Mouse (Mus musculus) lung, adult 18-20 months (tissue): ENCODE measurements around the gene Etv1.

Experiments
- DNase-seq, 2 experiments: peaks; one replicate each; pipeline ENCODE4 v3.0.0; 2022; ENCODE audit warnings: mixed read lengths in 2 of 2

Gene Etv1

DNA sequence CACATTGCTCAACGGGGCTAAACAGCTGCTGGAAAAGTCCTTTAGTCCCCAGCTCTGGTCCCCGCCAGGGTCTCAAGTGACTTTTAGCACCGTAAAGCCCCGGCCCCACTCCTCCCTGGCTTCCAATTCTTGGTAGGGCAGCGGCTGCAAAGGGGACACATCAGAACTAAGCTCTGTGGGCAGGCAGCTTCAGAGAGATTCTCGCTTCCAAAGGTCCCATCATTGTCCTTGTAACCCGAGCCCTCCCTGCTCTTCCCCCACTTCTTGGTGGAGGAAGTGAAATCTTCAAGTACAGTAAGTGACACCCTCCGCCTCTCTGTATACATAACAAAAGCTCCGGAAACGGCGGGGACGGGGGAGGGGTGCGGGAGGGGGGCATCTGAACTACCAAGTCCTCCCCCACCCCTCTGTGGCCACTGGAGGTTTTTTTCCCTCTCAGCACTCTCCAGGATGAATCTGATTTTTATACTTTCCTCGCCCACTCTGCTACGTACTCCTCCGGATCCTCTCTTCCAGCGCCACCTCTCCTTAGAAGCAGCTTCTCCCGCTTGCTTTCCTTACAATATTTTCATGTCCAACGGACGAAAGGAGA, at the start of gene Etv1:
Gene Etv1, plus strand, starts transcription at position 195 of the 592 bp plus-strand sequence.
- peak; percentile 26 to 61 for DNase-seq

DNA sequence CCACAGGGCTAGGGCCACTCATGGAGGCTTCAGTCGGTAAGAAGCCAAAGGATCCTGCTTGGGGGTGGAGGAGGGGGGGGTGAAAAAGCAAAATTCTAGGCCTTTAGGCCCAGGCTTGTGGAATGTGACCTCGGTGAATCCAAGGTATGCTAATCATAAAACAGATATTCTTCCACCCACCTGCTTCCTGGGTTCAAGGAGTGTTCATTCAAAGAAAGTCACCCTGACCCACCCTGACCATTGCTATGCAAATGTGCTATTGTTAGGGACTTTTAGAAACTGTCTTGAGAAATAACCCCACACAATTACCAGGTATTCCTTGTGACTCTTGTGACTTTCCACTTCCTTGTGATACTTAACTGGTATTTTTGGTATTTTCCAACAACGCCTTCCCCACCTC, 49.5 kb upstream of the Etv1 start:
- no peak for DNase-seq

DNA sequence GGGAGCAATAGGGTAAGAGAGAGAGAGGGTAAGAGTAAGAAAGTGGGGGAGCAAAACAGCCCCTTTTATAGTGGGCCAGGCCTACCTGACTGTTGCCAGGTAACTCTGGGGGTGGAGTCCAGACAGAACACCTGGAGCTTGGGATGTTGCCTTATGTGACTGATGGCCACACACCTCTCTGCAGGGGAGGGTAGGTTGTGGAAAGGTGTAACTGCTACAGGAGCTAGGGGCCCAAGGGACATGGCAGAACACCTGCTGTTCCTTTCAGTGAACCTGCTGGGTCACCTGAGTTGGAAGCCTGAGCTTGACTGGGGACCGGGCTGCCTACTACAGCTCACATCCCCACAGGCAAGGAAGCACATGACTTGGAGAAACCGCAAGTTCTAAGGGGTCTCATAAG, 48.4 kb upstream of the Etv1 start:
- DNase-seq = no peak

DNA sequence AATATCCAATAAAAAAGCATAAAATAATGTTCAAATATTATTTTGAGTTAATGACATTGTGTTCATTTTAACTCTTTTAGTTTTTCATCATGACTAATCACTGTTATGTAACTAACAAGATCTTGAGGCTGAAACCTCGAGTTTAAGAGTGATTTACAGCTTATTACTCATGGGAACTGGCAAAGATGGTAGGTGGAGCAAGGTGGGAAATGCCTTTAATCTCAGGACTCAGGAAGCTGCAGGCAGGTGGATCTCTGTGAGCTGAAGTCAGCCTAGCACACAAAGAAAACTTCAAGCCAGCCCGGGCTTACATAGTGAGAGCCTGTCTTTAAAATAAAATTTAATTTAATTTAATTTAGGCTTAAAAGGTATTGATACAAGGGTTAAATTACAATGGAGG, 19.9 kb upstream of the Etv1 start:
- no peak for DNase-seq

DNA sequence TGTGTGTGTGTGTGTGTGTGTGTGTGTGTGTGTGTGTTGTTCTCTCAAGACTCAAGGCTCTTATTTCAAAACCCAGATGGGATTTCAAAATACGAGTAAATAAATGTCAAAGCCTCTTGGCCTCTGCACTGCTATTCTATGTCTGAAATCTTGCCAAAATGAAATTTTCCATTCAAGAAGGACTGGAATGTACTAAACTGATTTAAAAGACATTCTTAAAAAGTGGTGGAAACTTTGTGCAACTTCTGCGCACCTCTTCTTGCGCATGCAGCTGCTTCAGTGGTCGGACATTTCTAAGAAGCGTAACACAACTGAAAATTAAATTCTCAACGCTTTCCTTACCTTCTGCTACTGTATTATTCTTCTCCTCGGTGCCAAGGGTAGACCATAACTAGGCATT, 1.9 kb upstream of the Etv1 start:
- peak; percentile 5 to 49 for DNase-seq

DNA sequence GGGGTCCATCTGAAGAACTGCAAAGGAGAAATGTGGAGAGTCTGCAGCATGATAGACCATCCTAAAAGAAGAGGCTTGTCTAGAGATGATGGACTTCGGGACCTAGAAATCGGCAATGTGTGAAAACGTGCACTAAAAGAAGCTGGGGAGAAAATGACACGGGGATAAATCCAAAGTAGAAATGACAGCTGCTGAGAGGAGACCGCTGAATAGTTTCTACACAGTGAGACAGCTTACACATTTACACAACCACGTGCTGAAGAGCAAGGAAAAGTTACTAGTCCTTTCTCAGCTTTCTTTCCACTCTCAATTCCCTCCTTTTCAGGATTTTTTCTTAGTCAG, 1.3 kb upstream of the Etv1 start:
- no peak for DNase-seq

DNA sequence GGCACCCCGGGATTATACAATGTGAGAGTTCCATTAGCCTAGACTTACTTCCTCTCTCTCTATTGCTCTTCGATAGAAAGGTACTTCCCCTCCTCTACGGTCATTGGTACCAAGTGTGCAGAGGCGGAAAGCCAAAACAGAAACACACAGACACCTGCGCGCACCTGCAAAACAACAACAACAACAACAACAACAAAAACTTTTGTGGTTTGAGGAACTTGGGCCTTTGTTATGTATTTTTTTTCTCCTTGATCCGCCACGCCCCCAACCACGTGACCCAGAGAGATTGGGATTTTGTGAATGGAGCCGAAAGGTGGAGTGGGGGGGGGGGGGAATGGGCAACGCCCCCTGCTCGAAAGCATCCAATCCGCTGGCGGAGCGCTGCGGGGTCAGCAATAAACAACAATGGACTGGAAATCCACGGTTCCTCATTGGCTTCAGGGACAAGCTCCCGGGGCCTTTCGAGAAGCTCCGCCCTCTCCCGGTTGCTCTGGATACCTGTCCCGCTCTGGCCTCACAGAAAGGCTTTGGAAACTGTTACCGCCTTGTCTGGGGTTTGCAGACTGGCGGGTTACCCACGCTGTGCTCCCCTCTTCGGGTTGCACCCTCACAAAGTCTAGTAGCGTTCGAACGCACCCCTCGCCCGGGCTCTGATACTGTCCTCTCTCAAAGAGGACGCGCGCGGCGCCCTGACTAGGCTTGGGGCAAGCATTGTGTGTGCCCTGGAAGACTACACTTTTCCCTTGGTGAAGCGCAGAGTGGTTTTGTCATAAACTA, 693 bp upstream of the Etv1 start:
- peak; percentile 90 to 92 for DNase-seq

DNA sequence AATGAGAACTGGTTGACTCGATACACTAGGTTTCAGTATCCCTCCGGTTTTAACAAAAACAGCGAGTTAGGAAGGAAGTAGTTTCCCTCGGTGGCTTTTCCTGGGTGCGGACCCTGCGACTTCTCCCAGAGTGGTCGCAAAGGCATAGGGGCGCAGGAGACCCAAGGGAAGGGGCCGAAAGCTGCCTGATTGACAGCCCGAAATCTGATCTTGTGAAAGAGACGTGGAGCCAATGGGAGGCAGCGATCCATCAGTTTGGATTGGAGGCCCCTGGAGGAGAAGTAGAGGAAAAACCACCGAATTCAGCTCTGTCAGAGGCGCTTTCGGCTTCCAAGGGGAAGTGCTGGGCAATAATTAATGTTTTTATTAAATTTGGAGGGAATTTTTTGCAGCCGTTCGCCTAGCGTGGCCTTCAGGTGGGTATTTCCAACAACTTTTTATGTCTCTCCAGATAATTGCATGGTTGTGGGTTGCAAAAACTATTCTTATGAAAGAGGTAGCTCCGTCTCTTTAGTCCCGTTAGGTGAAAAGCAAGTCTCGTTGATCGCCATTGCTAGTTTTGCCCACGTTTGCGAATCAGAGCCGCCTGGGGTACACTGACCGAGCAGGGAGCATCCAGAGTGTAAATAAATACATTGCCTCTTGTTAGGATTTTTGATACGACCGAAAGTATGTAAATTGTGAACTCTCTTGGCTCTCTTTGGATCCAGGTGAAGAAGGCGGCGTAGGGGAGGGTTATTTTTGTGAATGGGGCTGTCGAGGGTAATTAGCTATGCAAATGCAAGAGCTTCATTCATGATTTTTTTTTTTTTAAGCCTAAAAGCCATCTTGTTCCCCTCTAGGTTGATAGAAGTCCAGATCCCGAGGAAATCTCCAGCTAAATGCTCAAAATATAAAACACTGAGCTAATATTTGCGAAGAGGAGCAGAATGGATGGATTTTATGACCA, 1.1 kb downstream of the Etv1 start:
- peak; percentile 63 to 70 for DNase-seq

DNA sequence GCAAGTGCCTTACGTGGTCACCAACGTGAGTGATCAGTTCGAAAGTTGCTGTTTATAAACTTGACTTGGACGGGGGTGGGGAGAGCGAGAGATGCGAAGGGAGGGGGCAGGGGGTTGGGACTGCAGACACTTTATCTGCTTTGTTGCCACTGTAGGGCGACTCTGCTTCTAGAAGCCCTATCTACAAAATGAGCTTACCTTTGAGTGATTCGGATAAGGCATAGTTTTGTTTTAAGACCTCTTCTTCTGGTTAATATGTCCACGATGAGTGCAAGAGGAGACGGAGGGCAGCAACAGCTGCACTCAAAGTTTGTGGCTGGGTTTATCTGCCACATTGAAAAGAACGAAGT, 1.8 kb downstream of the Etv1 start:
- DNase-seq = peak; percentile 6 to 19

DNA sequence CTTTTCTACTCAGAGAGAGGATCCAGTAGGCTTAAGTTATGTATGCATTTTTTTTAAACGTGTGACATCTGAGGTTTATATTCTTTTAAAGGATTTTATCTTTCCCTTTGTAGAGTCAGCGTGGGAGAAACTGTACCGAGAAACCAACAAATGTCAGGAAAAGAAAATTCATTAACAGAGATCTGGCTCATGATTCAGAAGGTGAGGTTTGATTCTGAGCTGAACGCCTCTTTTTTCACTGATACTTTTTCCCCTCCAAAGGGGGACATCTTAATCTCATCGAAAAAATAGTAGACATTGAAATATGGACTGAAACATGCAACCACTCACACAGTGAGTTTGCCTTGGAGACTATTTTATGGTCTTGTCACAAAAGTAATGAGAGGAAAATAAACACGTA, 2.5 kb downstream of the Etv1 start:
- no peak for DNase-seq

DNA sequence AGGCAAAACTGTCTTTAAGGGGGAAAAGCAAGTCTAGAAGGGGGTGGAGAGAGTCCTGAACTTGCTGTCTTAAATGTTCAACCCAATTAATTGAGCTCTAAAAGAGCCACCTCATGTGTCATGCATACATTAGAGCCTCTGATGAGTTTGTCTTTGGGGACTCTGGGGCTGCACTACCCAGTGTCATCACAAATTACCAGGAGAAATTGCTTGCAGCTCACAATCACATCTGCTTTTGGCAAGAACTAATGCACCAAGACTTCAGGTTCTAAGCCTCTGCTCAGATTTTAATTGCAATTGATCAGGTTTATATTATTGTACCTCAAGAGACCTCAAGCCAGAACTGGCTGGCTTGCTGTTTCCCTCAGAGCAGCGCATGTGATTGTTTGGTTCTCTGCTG, 4.1 kb downstream of the Etv1 start:
- DNase-seq = no peak

DNA sequence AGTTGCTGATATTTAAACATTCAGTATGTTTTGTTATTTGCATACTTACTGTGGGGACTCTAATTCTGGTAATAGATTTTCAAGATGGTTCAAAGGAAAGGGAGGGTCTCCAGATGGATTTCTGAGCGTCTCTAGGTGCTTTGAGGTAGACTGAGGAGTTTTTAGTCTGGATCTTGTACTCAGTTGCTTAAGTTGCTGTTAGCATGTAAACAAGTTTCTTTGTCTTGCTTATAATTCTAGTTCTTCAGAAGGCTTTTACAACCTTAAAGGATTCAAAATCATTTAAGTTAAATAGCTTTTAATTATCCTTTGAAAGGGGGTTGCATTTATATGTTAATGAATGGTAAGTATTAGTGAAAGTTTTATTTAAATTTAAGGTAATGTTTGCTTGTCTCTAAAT, 5.0 kb downstream of the Etv1 start:
- no peak for DNase-seq

DNA sequence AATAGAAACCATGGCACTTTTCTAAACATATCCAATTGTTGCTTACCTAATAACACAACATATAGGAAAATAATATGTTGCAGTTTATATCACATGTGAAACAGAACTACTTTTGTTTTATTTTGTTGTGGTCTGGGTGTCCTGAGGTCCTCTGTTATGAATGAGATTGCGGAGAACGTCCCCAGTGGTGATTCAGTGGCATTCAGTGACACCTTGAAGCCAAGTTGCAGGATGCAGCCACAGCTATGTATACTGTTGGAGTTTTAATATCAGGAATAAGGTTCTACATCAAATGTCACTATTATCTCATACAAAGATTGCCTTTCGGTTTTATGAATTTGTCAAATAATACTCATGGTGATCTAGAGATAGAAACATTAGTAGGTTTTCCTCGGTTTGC, 7.4 kb downstream of the Etv1 start:
- DNase-seq = no peak

DNA sequence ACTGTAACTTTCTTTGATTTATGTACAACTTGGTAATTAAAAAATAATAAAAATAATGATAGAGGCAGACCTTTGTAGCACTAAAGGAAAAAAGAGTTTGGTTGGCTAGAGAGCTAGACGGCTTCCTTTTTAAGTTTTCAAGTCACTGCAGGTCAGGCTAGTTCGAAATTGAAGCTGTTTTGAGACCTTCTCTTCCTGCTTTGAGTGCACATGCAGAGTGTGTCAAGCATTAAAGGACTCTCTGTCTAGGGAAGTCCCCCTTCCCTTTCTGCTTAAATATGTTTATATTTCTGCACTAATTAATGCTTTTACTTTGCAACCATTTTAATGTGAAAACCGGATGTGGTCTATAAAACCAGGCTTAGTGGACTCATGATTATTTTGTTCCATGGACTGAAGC, 8.5 kb downstream of the Etv1 start:
- no peak for DNase-seq

DNA sequence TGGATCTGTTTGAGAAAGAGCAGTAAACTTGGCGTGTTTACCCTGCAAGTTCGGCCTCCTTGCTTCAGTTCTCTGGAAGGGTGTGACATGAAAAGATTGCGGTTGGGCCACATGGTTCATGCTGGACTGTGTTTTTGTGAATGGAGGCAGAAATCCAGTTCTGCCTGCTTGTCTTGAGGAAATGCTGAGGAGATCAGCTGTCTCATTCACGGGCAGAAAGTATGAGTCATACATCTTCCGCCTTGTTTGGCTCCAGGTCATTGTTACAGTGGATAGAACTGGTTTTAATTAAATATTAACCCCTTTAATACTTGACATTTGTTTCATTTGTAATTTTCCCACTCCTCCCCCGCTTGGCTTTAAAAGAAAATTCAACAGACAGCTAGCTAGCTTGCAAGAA, 9.4 kb downstream of the Etv1 start:
- DNase-seq = peak; percentile 55 to 77

DNA sequence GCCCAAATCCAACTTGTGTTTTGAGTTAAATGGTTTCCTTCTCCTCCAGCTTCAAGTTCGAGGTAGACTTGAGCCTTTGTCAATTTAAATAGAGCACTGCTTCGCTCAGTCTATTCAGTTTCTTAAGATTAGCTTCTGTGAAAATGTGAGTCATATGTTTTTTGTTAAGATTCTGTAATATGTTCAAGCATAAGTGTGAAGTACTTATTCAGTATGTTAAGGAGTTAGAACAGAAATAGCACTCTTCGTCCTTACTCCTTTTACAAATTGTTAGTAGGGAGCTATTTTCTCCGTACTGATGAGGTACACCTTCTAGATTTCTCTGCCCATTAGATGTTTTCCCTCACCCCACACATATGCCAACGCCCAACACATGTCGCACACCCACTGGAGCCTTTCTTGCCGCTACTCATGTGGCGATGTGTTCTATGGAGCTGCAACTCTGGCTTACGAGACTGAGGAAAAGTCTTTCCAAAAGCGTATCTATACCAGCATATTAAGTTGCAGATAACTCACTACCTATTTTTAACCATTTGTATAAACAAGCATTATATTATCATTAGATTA, 10.7 kb downstream of the Etv1 start:
- DNase-seq = no peak

DNA sequence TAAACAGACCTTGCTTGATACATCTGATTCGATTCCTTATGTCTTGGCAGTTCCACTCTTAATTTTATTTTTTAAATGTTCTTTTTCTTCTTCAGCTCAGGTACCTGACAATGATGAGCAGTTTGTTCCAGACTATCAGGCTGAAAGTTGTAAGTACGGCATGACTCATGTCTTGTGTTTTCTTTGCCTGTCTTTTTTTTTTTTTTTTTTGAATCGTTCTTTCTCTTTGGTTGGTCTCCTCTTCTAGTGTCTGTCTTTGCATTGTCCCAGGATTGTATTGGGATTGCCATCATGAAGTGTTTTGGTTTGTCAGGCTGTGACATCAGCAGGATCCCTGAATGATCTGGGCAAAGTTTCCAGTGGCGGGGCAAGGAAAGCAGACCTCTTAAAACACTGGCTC, 13.9 kb downstream of the Etv1 start:
- DNase-seq = peak in 1 of 2 experiments; percentile 27

DNA sequence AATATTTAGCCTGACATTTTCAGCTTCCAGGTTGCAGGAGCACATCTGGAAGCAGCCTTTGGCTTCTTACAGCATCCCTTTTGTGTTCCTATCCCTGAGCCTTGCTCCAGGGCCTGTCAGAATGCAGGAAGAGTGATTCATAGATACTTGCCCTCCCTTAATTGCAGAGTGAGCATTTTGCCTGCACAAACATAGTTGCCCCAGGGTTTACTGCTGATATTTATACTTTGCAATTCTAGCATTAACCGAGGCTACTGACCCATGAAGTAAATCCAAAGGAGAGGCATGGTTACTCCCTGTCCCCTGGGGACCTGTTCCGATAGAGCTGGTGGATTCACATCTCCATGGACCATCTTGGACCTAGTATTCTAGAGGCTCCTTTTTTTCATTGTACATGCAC, 14.5 kb downstream of the Etv1 start:
- DNase-seq = no peak

DNA sequence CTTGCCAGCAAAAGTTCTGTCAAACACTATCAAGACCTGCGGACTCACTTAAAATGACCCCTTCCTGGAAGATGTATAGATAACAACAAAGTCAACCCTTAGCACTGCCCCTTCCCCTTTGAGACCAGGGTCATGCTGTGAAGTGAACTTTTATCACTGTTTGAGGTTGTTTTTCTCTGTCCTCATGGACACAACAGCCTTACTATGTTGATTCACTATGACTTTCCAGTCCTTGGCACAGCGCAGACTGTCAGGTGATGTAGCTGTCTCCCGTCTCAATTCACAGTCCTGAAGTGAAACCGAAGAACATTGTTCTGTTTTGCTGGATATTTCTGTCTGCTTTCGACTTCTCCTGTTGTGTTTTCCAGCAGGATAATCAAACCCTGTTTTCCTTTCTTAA, 27.9 kb downstream of the Etv1 start:
- no peak for DNase-seq

DNA sequence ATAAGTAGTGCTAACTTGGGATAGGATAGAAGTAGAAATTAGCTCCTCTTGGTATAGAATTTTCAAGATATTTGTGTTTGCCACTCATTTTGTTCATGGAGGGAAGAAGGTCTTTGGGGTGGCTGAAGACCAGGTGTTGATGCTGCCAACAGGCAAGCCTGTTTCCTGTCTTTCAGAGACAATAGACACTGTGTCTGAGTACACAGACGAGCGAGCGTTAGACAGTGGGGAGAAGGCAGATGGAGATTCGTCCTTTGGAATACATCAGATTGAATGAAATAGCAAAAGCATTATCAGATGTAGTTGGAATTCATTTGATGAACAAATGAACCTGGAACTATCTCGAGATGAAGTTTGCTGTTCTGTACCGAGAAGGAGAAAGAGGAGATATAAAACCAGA, 33.2 kb downstream of the Etv1 start:
- DNase-seq = no peak

DNA sequence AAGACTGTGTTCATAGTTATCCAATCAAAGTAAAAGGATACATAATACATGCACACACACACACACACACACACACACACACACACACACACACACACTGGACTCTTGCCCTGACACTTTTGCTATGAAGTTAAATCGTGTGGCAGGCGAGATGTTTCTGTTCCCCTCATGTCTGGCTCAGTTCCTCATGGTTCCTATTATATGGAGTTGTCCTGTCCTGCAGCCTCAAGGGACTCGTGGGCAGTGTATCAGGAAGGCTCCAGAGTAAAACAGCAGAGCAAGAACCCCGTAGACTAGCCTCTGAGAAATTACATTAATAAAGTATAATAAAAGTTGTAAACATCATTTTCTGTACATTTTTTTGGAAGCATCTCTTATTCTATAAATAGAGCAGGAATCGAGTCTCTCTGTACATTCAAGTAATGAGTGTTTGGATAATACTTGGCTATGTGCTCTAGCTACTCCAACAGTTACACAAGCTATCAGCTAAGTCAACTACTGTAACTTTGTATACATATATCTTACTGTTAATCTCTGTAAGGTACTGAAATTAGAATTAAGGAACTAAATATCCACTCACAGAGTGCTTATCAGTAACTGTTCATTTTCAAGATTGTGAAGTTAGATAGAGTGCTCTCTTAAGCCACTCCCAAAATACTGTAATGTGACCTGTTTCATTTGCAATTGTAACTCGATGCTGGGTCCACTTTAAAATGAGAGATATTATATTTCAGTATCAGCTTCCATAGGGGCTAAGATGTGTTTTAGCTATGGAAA, 35.0 kb downstream of the Etv1 start:
- no peak for DNase-seq

DNA sequence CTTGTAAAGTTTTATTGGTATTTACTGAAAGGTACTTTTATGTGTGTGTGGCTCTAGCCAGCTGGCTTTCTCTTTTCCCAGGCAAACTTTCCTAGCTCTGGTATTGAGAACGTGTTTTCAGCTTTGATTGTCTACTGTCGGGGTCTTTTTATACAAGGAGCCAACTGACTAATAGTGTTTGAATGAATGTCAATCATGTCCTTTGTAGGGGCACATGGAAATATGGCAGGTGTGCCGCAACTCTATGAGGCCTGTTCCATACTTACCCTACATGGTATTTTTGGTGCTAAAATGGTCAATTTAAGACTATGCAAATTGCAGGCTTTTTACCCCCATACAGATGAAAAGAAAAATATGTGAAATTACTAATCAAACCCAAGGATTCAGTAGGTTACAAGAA, 37.1 kb downstream of the Etv1 start:
- no peak for DNase-seq

DNA sequence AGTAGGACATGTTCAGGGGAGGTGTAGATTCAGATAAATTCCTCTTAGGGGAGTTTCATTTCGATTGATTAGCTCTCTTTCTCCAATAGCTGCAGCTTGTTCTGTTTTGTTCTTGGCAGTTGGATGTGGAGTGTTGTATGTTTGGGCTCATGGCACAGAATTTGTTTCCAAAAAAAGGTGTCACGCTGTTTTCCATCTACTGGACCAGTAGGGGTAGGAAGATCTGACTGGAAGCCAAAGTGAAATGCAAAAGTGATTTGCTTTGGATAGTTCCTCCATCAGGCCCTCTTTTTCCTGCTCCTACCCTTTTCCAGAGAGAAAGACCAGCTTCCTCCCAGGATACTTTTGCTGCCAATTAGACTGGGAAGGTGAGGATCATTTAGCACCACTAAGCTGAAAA, 39.1 kb downstream of the Etv1 start:
- no peak for DNase-seq
